Comparison of ENCODE assay signal across 9 mouse cellular contexts in genomic region chr16:78931287-78932025, GRCm38 (mm10). TPM values are rescaled to one million over a fixed set of nuclear protein-coding genes. Genes with fewer than 3 reads are reported as not detected.
A peak's percentile ranks its signal among the peaks of the same experiment; 100 is the strongest.
DNase-seq lines count a peak whose midpoint lies in the region; ATAC-seq and TF ChIP-seq lines count a peak whose summit lies in the region.
"Had no signal": no experiment of that assay in that cellular context is flagged by ENCODE, and none has a peak within 500 bp of the region (broad histone marks: within the 10 kb centered on the region; RNA-seq: fewer than 3 reads in every experiment).

No protein-coding gene starts in this region.

- peak overlapping the region; percentile 67 for H3K9ac ChIP-seq in forebrain, embryonic 14.5 days (ENCODE audit: low read length)
- no peak overlapping the region for H3K9ac ChIP-seq in liver, embryonic 16.5 days (ENCODE audit: low read depth, low read length)

- ATAC-seq in forebrain, embryonic 14.5 days, result peak; percentile 47
- no peak for ATAC-seq in liver, embryonic 16.5 days (ENCODE audit: low read depth)

- H3K4me3 ChIP-seq in E14TG2a.4 (replicated peaks; ENCODE audit: low read length), result peak overlapping the region; percentile 70
- peak overlapping the region; percentile 46 for H3K4me3 ChIP-seq in forebrain, embryonic 14.5 days (ENCODE audit: low read depth, low read length)
- H3K4me3 ChIP-seq in liver, embryonic 16.5 days (ENCODE audit: low read depth, low read length), result no peak overlapping the region
- H3K4me3 ChIP-seq: erythroblast, embryonic 14.5 days had no signal

- H3K27me3 ChIP-seq in E14TG2a.4 (ENCODE audit: insufficient read depth, low read length), result peaks cover 22% of the 10 kb centered on the region
- H3K27me3 ChIP-seq in forebrain, embryonic 14.5 days (replicated peaks; ENCODE audit: control insufficient read depth, insufficient read depth, low read length), result no peaks in the 10 kb centered on the region
- no peaks in the 10 kb centered on the region for H3K27me3 ChIP-seq in liver, embryonic 16.5 days (ENCODE audit: control insufficient read depth, insufficient read depth, low read depth, low read length)

- no peak for TF ChIP-seq CTCF in E14TG2a.4 (conservative IDR thresholded peaks at IDR 0.05; ENCODE audit: low read length)

- peak overlapping the region; percentile 97 for H3K4me2 ChIP-seq in forebrain, embryonic 14.5 days (ENCODE audit: low read length)
- peak overlapping the region; percentile 17; the same call in 1 of the 2 replicates for H3K4me2 ChIP-seq in liver, embryonic 16.5 days (ENCODE audit: low read depth, low read length)

- H3K9me3 ChIP-seq in E14TG2a.4 (ENCODE audit: low read length), result no peaks in the 10 kb centered on the region
- H3K9me3 ChIP-seq in forebrain, embryonic 14.5 days (replicated peaks; ENCODE audit: control insufficient read depth, low read length), result no peaks in the 10 kb centered on the region
- H3K9me3 ChIP-seq in liver, embryonic 16.5 days (replicated peaks; ENCODE audit: control insufficient read depth, low read length), result no peaks in the 10 kb centered on the region

- 13% methylated on average over 16 of the region's 16 CpGs for WGBS in forebrain, embryonic 14.5 days
- 9% methylated on average over 16 of the region's 16 CpGs for WGBS in liver, embryonic 16.5 days (ENCODE audit: insufficient replicate concordance)

- H3K4me1 ChIP-seq in E14TG2a.4 (replicated peaks; ENCODE audit: low read depth, low read length), result peaks cover 13% of the 10 kb centered on the region; the same call in 1 of the 2 replicates
- H3K4me1 ChIP-seq in forebrain, embryonic 14.5 days (ENCODE audit: control insufficient read depth, insufficient read depth, low read length), result peaks cover 7% of the 10 kb centered on the region
- H3K4me1 ChIP-seq in liver, embryonic 16.5 days (ENCODE audit: control insufficient read depth, low read depth, low read length), result no peaks in the 10 kb centered on the region

- H3K27ac ChIP-seq in forebrain, embryonic 14.5 days (ENCODE audit: low read depth, low read length), result no peak overlapping the region; the same call in 1 of the 2 replicates
- H3K27ac ChIP-seq in liver, embryonic 16.5 days (ENCODE audit: low read length), result no peak overlapping the region

- DNase-seq in embryo, embryonic 10 days (ENCODE audit: low spot score), result peak; percentile 13
- DNase-seq in embryo, embryonic 9.5 days (ENCODE audit: extremely low spot score), result no peak
- peak; percentile 25 for DNase-seq in forebrain, embryonic 14.5 days (ENCODE audit: low spot score)
- DNase-seq in frontal cortex, postnatal 14 days (ENCODE audit: low spot score in 2 of 2), result no peak
- no peak for DNase-seq in right cerebral cortex, postnatal 10 days (ENCODE audit: low spot score in 2 of 2)
- DNase-seq in thymus, postnatal 0 days (ENCODE audit: low spot score), result no peak

- no peaks in the 10 kb centered on the region for H3K36me3 ChIP-seq in E14TG2a.4 (ENCODE audit: insufficient read depth, low read length)
- no peaks in the 10 kb centered on the region for H3K36me3 ChIP-seq in forebrain, embryonic 14.5 days (ENCODE audit: control insufficient read depth, insufficient read depth, low read length)
- H3K36me3 ChIP-seq in liver, embryonic 16.5 days (ENCODE audit: control insufficient read depth, insufficient read depth), result no peaks in the 10 kb centered on the region

RNA-seq across cellular contexts. Expression of gene Chodl, which starts 0.7 kb away (rescaled TPM):
- polyA plus RNA-seq in forebrain, embryonic 14.5 days (2014; fragmentation: Nextera tagmentation; extraction: Ambion mirVana), result 5.7 and 8.5 TPM in 2 replicates
- 0.26 and 0.79 TPM in 2 replicates for polyA plus RNA-seq in liver, embryonic 16.5 days (2015; fragmentation: Nextera tagmentation; extraction: Ambion mirVana)
- polyA plus RNA-seq in thymus, postnatal 0 days (2015; fragmentation: Nextera tagmentation; extraction: Ambion mirVana), result 0.09 and 0.31 TPM in 2 replicates
- polyA plus RNA-seq: erythroblast, embryonic 14.5 days had no signal

Comparison
In these comparisons a context has a peak if more than half of its experiments do, and no peak if none do; other contexts are left out.
1. DNase-seq: peak in embryo, embryonic 10 days (single experiment) and forebrain, embryonic 14.5 days (single experiment); none in embryo, embryonic 9.5 days (single experiment), frontal cortex, postnatal 14 days (0 of 2), right cerebral cortex, postnatal 10 days (0 of 2) and thymus, postnatal 0 days (single experiment).